Mouse (Mus musculus) MN1 (cell line): Measurements from ENCODE around the gene Ulk1.

ENCODE experiments used
- DNase-seq: peaks from one replicate; pipeline ENCODE4 v3.0.0-alpha.2; 2016; ENCODE audit warnings: low spot score

Ulk1 gene

DNA sequence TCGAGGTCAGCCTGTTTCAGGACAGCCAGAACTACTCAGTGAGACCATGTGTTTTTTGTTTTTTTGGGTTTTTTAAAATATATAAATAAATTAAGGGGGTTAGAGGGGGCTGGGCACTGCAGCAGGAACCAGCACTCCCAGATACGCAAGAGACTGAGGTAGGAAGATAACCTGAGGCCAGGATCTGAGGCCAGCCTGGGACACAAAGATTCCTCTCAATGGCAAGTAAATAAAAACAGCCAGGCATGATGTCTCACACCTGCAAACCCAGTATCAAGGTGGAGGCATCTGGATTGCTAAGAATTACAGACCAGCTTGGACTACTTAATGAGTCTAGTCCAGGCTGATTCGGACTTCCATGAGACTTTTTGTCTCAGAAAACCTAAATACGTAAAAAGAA is 40.6 kb downstream of the Ulk1 start:
- peak; percentile 29 for DNase-seq

DNA sequence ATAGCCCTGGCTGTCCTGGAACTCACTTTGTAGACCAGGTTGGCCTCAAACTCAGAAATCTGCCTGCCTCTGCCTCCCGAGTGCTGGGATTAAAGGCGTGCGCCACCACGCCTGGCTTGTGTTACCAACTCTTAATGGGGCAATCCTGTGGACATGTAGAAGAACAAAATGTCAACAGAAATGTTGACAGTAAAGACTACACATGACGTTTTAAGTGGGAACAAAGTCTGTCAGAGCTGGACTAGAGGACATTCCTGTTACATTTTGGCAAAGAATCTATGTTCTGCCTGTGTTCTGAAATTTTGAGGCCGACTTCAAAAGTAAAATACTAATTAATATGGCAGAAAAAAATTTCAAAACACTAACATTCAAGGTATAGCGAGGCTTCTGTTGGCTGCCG is 46.0 kb downstream of the Ulk1 start:
- DNase-seq, result no peak

DNA sequence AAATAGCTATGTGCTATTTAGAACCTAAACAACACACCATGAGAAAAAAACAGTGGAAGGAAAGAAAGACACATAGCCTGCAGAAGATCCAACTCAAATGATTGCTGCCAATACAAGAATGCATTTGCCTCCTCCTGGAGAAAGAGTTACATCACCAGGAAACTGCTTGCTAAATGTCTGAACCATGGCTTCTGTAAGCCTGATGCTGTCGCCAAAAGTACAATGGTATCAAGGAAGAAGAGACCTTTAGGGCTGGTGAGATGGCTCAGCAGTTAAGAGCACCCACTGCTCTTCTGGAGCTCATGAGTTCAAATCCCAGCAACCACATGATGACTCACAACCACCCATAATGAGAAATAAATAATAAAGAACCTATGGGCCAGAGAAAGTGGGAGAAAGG is 64.9 kb downstream of the Ulk1 start:
- no peak for DNase-seq

DNA sequence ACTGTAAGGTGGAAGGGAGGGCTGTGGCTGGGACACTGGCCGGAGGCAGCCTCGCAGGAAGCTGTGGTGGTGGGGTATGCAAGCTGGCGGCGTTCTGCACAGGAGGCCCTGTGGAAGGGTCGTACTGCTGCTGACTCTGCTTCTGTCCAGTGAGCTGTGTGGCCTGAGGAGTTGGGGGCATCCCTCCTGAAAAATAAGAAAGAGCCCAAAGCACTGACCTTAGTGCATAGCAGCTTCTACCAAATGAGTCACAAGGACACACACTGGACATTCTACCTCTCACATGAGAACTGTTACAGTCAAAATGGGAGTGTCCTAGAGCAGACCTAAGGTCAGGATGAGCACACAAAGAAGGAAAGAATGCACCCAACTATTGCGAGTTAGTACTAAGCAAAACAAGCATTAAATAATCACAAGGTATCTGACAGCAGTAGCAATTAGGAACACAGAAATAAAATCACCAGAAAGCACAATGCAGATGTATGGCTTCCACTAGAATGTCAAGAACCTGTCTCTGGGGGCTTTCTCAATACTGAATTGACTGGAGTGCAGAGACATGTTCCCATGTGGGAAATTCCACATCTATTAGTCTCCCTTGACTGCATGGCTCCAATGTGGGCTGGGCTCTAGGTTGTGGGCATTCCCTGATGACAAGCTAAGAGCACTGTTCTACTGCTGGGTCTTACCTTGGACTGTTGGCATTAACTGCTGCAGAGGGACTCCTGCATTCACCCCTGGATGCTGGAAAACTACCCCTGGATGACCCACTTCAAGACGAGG is 70.2 kb downstream of the Ulk1 start:
- no peak for DNase-seq

DNA sequence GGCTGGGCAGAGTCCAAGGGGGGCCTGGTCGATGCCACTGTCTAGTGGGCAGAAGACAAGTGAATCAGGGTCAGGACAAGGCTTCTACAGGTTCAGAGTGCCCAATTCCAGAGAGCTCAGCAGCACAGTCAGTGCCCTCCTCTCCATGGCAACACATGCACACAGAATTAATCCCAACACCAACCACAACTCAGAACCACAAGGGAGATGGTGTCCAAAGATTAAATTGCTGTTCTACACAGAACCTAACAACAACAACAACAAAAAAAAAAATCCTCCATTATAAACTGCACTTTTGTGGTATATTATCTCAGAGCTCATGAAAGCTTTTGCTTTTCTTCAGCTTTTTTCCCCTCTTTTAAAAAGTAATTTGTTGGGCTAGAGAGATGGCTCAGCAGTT is 74.3 kb downstream of the Ulk1 start:
- no peak for DNase-seq
